Mouse (Mus musculus): ENCODE measurements around the gene Tlr9.
A peak's percentile ranks its signal among the peaks of the same experiment; 100 is the strongest.

Tlr9 gene

GRCm38 (mm10) chr9:106222261-106222851 is at the start of gene Tlr9:
TSS of gene Tlr9 (plus strand) at chr9:106222598.
- DNase-seq (ENCODE audit: low spot score in 2 of 2), result peak in 1 of 2 experiments; percentile 78

DNA sequence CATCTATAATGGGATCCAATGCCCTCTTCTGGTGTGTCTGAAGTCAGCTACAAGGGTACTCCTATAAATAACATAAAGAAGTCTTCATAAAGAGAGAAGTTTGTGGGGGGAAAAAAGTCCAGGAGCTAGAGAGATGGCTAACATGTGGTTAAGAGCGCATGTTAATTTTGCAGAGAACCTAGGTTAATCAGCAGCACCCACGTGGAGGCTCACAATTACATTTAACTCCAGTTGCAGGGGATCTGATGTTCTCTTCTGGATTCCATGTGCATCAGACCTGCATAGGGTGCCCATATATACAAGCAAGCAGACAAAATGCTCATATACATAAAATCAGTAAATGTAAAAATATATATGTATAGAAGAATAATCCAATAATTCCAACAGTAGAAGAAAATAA is 49.0 kb upstream of the Tlr9 start:
- no peak for DNase-seq (ENCODE audit: low spot score in 2 of 2)

DNA sequence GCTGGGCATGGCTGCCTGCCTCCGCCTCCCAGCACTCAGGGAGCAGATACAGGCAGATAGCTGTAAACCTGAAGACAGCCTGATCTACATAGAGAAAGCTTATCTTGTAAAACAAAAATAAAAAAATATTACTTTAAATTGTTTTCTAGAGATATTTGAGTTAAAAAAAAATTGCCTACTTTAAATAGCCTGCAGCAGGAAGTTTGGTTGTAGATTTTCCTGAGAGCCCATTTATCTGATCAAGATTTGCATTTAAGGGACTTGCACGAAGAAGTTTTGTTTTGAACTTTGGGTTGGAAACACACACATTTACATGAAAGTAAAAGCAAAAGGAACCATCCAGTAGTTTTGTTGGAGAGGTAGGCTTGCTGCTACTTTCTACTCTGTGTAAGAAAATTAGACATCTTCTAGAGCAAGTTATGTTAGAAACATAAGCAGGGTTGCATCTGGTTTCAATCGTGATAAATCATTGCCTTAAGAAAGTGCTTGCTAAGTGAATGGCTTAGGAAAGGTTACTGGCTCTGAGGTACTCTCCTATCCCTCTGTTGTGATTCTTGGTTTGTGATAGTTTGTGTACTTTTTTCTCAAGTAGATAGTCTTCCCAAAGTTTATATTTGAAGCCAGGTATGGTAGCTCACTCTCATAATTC is 46.7 kb upstream of the Tlr9 start:
- DNase-seq (ENCODE audit: low spot score in 2 of 2), result no peak

GRCm38 (mm10) chr9:106176769-106177168 is 45.6 kb upstream of the Tlr9 start:
- no peak for DNase-seq (ENCODE audit: low spot score in 2 of 2)

- no peak for DNase-seq (ENCODE audit: low spot score in 2 of 2)
Measured at GRCm38 (mm10) chr9:106177799-106178198, 44.6 kb upstream of the Tlr9 start.

DNA sequence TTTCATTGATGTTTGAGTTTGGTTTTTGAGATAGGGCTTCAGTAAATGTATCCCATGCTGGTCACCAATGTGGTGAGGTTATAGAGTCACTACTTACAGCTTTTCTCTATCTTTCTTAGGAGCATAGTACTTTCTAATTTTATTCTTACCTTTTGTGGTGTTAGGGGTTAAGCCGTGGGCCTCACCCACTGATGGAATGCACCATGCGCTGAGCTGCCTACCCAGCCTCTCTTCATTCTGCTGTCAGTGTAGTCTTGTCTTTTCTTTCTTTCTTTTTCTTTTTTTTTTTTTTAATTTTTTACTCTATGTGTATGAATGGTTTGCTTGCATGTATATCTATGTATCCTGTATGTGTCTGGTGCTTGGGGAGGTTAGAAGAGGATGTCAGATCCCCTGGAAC is 42.9 kb upstream of the Tlr9 start:
- no peak for DNase-seq (ENCODE audit: low spot score in 2 of 2)

GRCm38 (mm10) chr9:106179964-106180363 is 42.4 kb upstream of the Tlr9 start:
- DNase-seq (ENCODE audit: low spot score in 2 of 2), result no peak

- no peak for DNase-seq (ENCODE audit: low spot score in 2 of 2)
Measured at GRCm38 (mm10) chr9:106182146-106182545, 40.3 kb upstream of the Tlr9 start.

GRCm38 (mm10) chr9:106183996-106184395 is 38.4 kb upstream of the Tlr9 start:
- DNase-seq (ENCODE audit: low spot score in 2 of 2), result no peak

DNA sequence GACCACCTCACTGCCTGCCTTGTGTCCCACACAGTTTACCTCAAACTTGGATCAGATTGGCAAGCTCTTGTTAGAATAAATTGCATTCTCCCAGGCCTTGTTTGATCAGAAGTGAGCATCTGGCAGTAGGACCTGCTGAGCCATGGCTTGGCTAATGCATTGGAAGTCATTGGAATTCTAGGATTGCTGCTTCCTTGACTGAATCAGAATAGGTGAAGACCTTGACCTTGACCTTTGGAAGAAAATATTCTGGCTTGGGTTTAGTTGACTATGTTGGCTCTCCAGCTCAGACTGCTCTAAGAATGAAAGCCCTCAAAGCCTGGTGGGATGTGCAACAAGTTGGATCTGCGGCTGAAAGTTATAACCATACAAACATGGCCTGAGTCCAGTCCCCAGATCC is 31.0 kb upstream of the Tlr9 start:
- DNase-seq (ENCODE audit: low spot score in 2 of 2), result no peak

DNA sequence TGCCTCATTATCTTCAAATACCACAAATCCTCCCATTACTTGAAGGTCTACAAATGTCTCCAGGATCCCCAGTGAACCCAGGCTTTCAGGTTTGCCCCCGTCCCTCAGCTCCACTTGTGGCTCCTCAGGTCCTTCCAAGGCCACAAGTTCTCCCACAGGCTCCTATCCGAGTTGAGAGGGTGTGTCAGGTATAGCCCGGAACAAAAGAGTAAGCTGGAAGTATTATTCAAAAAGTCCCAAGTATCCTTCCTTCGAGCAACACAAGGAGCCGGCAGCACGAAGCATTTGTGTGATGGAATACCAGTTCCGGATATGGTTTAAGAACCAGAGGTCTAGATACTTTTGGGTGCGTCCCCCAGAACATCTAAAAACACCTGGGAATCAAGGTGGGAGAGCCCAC is 30.4 kb upstream of the Tlr9 start:
- DNase-seq (ENCODE audit: low spot score in 2 of 2), result no peak

DNA sequence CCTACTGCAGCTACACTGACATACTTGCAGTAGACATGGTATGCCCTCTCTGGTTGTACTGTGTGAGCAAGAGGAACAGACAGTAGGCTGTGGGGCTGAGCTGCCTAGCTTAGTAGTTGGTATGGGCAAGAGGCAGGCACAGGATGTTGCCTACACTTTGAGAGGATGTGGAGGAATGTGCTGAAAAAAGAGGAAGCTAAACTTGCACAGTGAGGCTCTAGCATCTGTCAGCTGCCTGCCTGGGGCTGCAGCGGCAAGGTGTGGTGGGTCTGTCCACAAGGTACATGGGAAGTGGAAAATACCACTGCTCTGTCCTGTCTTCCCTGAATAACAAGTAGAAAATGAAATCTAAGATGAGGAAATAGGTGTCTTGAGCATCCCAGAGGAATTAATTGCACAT is 29.4 kb upstream of the Tlr9 start:
- DNase-seq (ENCODE audit: low spot score in 2 of 2), result peak in 1 of 2 experiments; percentile 41

- no peak for DNase-seq (ENCODE audit: low spot score in 2 of 2)
Measured at GRCm38 (mm10) chr9:106193930-106194807, 28.2 kb upstream of the Tlr9 start.

DNA sequence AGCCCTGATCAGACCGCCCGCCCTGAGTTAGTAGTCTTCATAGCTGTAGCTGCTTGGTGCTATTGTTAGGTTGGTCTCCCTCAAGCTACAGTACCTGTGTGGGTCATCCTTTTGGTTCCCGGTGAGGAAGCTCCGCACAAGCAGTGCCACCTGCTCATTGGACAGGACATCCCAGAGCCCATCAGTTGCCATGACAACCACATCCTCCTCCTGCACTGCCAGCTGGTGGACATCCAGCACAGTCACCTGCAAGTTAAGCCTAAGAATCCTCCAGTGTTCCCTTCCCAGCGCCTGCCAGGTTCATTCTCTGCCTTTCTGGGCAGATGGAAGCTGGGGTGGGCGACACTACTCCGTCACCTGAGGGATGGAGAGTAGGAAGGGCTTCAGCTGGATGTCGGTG is 26.7 kb upstream of the Tlr9 start:
- DNase-seq (ENCODE audit: low spot score in 2 of 2), result no peak

GRCm38 (mm10) chr9:106197081-106197713 is 25.2 kb upstream of the Tlr9 start:
- no peak for DNase-seq (ENCODE audit: low spot score in 2 of 2)

GRCm38 (mm10) chr9:106197732-106198131 is 24.7 kb upstream of the Tlr9 start:
- DNase-seq (ENCODE audit: low spot score in 2 of 2), result no peak

DNA sequence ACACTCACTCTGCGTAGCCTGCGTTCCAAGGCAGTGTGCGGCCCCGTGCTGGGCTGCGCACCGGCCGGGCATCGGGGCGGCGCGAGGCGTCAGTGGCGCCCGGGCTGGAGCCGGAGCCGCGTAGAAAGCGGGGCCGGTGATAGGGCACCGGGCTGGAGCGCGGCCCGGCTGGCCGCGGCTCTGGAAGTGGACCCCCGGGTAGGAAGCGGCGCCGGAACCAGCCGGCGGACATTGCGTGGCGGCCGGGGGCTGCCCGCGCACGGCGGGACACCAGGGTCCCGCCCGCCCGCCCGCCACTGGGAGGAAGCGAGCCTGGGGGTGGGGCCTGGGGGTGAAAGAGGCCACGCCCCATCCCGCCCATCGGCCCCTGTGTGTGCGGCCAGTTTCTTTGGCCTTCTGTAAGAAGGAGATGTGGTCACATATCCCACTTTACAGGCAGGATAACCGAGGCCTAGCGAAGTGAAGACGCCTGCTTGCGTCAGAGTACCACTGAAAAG is 23.4 kb upstream of the Tlr9 start:
- DNase-seq (ENCODE audit: low spot score in 2 of 2), result peak; percentile 61

DNA sequence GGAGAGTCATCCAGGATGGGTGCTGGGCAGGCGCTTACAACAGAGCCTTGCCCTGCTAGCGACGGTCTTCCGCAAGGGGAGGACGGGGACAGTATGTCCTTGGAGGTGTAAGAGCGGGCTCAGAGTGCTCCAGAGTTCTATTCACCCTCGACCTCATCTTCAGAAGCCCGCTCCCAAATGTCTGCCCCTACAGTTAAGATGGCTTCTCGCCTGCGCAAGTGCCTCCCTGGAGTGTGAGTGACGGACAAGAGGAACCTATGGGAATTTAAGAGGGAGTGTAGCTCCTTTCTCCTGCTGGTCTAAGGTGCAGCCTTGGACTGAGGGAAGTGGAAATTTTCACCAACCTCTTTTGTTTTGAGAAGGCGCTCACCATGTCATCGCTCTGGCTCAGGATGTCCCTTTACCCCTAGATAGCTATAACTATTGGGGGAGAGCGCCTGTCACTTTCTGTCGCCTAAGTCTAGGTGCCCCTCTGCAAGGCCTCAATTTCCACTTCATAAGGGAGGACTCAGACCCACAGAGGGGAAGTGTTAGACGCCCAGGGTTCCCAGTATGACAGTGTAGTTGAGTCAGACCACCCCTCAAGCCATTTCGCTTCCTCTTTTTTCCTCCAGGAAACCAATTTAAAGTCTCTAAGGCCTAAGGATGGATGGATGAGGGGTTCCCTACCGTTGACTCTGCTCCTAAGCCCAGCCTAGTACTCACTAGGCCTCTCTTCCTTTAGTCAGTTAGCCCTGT is 22.7 kb upstream of the Tlr9 start, which contains the start of gene Ppm1m:
Gene Ppm1m, minus strand, starts transcription at position 212 of the 738 bp plus-strand sequence.
- no peak for DNase-seq (ENCODE audit: low spot score in 2 of 2)

GRCm38 (mm10) chr9:106201895-106202294 is 20.5 kb upstream of the Tlr9 start:
- DNase-seq (ENCODE audit: low spot score in 2 of 2), result no peak

DNA sequence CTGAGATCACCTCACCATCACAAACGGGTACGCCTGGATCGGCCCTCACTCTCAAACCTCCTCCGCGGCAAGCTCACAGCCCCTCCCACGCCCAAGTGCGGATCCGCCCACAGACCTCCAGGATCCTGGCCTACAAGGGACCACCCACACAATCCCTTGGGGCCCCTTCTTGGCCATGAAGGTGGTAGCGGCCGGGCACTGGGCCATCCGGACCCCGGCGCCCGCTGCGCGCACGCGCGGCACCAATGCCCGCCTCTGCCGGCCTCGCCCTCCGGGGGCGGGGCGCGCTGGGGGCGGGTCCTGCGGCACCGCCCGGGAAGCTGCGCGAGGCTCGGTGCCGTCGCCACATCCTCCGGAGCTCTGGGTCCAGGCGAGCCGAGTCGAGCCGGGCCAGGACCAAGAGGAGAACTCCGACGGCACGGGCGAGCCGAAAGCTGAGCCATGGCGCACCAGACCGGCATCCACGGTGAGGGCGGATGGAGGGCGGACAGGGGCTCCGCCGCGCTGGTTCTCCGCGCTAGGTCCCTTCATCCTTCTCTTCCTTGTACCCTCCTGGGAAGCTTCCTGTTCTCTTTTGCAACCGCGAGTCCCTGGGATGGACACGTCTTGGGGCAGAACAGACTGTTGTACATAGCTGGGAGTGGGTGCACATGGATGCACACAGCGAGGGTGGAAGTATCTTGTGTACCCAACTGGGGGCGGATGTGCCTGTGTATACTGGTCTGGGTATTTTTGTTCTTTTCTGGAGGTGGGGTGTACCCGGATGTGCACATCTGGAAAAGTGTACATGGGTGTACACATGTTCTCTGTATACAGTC is 19.4 kb upstream of the Tlr9 start, which contains the start of gene Twf2:
Gene Twf2, plus strand, starts transcription at position 290 of the 818 bp plus-strand sequence.
- peak; percentile 85 to 88 for DNase-seq (ENCODE audit: low spot score in 2 of 2)
